Mouse (Mus musculus): ENCODE data around the gene P2ry10.

GRCm38 (mm10) chrX:107116987-107117386 lies 28.7 kb downstream of the P2ry10 start:
- TF ChIP-seq CTCF (IDR thresholded peaks at IDR 0.05; ENCODE audit: extremely low read depth, insufficient read depth, insufficient read length, insufficient replicate concordance) (no peak), POLR2A (IDR thresholded peaks at IDR 0.05; ENCODE audit: low read depth, low read length) (no peak)

Measured in spleen, adult 2 months (tissue).